Mouse (Mus musculus) MEL (cell line): ENCODE measurements around the gene Scap. TPM values are rescaled to one million over a fixed set of nuclear protein-coding genes. Genes with fewer than 3 reads are reported as not detected.
"Not testable (repeated sequence)": the region's sequence is repeated elsewhere in the genome, so short reads cannot be mapped to it uniquely, and the experiment has no call there.

Experiments
- DNase-seq: peaks from one replicate; pipeline ENCODE4 v3.0.0; 2011; ENCODE audit warnings: low read depth, low spot score
- H3K27ac ChIP-seq: 2 replicates; pipeline ENCODE4 v1.5.1; 2012; ENCODE audit warnings: low read depth, mild to moderate bottlenecking, control low read depth, low read length, moderate library complexity; ENCODE audit not compliant: control insufficient read depth
- H3K27me3 ChIP-seq, 2 experiments: fragments of 150-350 bp in 1 of 2; sonication (generic) in 1 of 2; 2 replicates each; pipeline ENCODE4 v1.6.1; 2012; ENCODE audit warnings: low read length in 2 of 2, mild to moderate bottlenecking in 2 of 2, improper control_type of control experiment in 1 of 2, moderate library complexity in 1 of 2; ENCODE audit not compliant: insufficient read depth in 2 of 2, control insufficient read depth in 1 of 2
- H3K36me3 ChIP-seq, 2 experiments: 2 replicates each; pipeline ENCODE4 v1.6.1; 2012 to 2014; ENCODE audit warnings: low read length in 2 of 2, improper control_type of control experiment in 1 of 2, inconsistent platforms in 1 of 2, mild to moderate bottlenecking in 1 of 2; ENCODE audit not compliant: insufficient read depth in 2 of 2, control insufficient read depth in 1 of 2
- H3K4me1 ChIP-seq, 2 experiments: fragments of 150-350 bp in 1 of 2; sonication (generic) in 1 of 2; 2 replicates each; pipeline ENCODE4 v1.6.1; 2012; ENCODE audit warnings: low read length in 2 of 2, improper control_type of control experiment in 1 of 2, mild to moderate bottlenecking in 1 of 2; ENCODE audit not compliant: insufficient read depth in 2 of 2, control insufficient read depth in 1 of 2
- H3K4me3 ChIP-seq, 2 experiments: fragments of 150-350 bp in 1 of 2; sonication (generic) in 1 of 2; 2 replicates each; pipeline ENCODE4 v1.5.1; 2012; ENCODE audit warnings: low read depth in 2 of 2, low read length in 2 of 2, mild to moderate bottlenecking in 2 of 2, moderate library complexity in 2 of 2, control low read depth in 1 of 2, improper control_type of control experiment in 1 of 2; ENCODE audit not compliant: control insufficient read depth in 1 of 2, insufficient read depth in 1 of 2
- H3K79me2 ChIP-seq: 2 replicates; pipeline ENCODE4 v1.6.1; 2012; ENCODE audit warnings: mild to moderate bottlenecking, low read length, moderate library complexity; ENCODE audit not compliant: control insufficient read depth, poor library complexity, insufficient read depth
- H3K9ac ChIP-seq: 2 replicates; pipeline ENCODE4 v1.6.1; 2012; ENCODE audit warnings: low read depth, mild to moderate bottlenecking, control low read depth, low read length, moderate library complexity; ENCODE audit not compliant: control insufficient read depth, poor library complexity, severe bottlenecking
- H3K9me3 ChIP-seq: fragments of 150-350 bp; sonication (generic); replicated peaks from 2 replicates; pipeline ENCODE4 v1.6.1; 2012; ENCODE audit warnings: mild to moderate bottlenecking, low read length, improper control_type of control experiment, moderate library complexity; ENCODE audit not compliant: insufficient read depth
- BHLHE40 ChIP-seq: IDR thresholded peaks from 2 replicates; pipeline ENCODE4 v1.6.1; 2012; ENCODE audit warnings: low read depth, mild to moderate bottlenecking, inconsistent platforms, low read length, improper control_type of control experiment, borderline replicate concordance
- CHD1 ChIP-seq: IDR thresholded peaks from 2 replicates; pipeline ENCODE4 v1.6.1; 2012; ENCODE audit warnings: low read depth, mild to moderate bottlenecking, inconsistent platforms, low read length, improper control_type of control experiment
- CTCF ChIP-seq, 3 experiments: IDR thresholded peaks in 2 of 3; conservative IDR thresholded peaks in 1 of 3; 2 replicates each; pipeline ENCODE4 v1.5.1; 2011 to 2012; ENCODE audit warnings: low read length in 3 of 3, low read depth in 2 of 3, mild to moderate bottlenecking in 2 of 3, improper control_type of control experiment in 1 of 3, inconsistent platforms in 1 of 3, mixed read lengths in 1 of 3, moderate library complexity in 1 of 3; ENCODE audit not compliant: control insufficient read depth in 1 of 3, insufficient read depth in 1 of 3, poor library complexity in 1 of 3, severe bottlenecking in 1 of 3
- E2F4 ChIP-seq: IDR thresholded peaks from 2 replicates; pipeline ENCODE4 v1.6.1; 2011; ENCODE audit warnings: low read depth, low read length, improper control_type of control experiment, borderline replicate concordance
- ETS1 ChIP-seq: IDR thresholded peaks from 2 replicates; pipeline ENCODE4 v1.6.1; 2012; ENCODE audit warnings: low read depth, mild to moderate bottlenecking, inconsistent platforms, low read length, improper control_type of control experiment, moderate library complexity
- GABPA ChIP-seq: IDR thresholded peaks from 2 replicates; pipeline ENCODE4 v1.6.1; 2012; ENCODE audit warnings: low read depth, mild to moderate bottlenecking, inconsistent platforms, low read length, improper control_type of control experiment, moderate library complexity
- GATA1 ChIP-seq: IDR thresholded peaks from 2 replicates; pipeline ENCODE4 v1.6.1; 2011; ENCODE audit warnings: low read depth, low read length, improper control_type of control experiment
- MAFK ChIP-seq: IDR thresholded peaks from 2 replicates; pipeline ENCODE4 v1.6.1; 2011; ENCODE audit warnings: low read depth, mild to moderate bottlenecking, low read length, improper control_type of control experiment, borderline replicate concordance
- MEF2A ChIP-seq: IDR thresholded peaks from 2 replicates; pipeline ENCODE4 v1.6.1; 2014; ENCODE audit warnings: low read depth, mild to moderate bottlenecking, inconsistent platforms, low read length, improper control_type of control experiment; ENCODE audit not compliant: poor library complexity, insufficient replicate concordance, severe bottlenecking; ENCODE audit errors: extremely low read depth
- MXI1 ChIP-seq: IDR thresholded peaks from 2 replicates; pipeline ENCODE4 v1.6.1; 2011; ENCODE audit warnings: mild to moderate bottlenecking, low read depth, low read length, improper control_type of control experiment
- MYC ChIP-seq: IDR thresholded peaks from 2 replicates; pipeline ENCODE4 v1.6.1; 2011; ENCODE audit warnings: low read depth, mild to moderate bottlenecking, low read length, improper control_type of control experiment, moderate library complexity
- POLR2AphosphoS2 ChIP-seq: IDR thresholded peaks from 2 replicates; pipeline ENCODE4 v1.6.1; 2011; ENCODE audit warnings: low read length, improper control_type of control experiment
- RAD21 ChIP-seq: IDR thresholded peaks from 2 replicates; pipeline ENCODE4 v1.6.1; 2011; ENCODE audit warnings: mild to moderate bottlenecking, low read depth, low read length, improper control_type of control experiment
- RCOR1 ChIP-seq: IDR thresholded peaks from 2 replicates; pipeline ENCODE4 v1.6.1; 2012; ENCODE audit warnings: low read depth, mild to moderate bottlenecking, inconsistent platforms, low read length, improper control_type of control experiment
- SIN3A ChIP-seq: IDR thresholded peaks from 2 replicates; pipeline ENCODE4 v1.6.1; 2012; ENCODE audit warnings: low read length, improper control_type of control experiment, inconsistent platforms
- SMC3 ChIP-seq: IDR thresholded peaks from 2 replicates; pipeline ENCODE4 v1.6.1; 2011; ENCODE audit warnings: low read depth, low read length, improper control_type of control experiment
- UBTF ChIP-seq: IDR thresholded peaks from 2 replicates; pipeline ENCODE4 v1.6.1; 2012; ENCODE audit warnings: low read depth, mild to moderate bottlenecking, inconsistent platforms, low read length, improper control_type of control experiment, moderate library complexity, borderline replicate concordance; ENCODE audit not compliant: insufficient read depth
- USF1 ChIP-seq: IDR thresholded peaks from 2 replicates; pipeline ENCODE4 v1.6.1; 2014; ENCODE audit warnings: low read depth, mild to moderate bottlenecking, inconsistent platforms, low read length, improper control_type of control experiment, moderate library complexity
- ZMIZ1 ChIP-seq: IDR thresholded peaks from 2 replicates; pipeline ENCODE4 v1.6.1; 2012; ENCODE audit warnings: low read depth, mild to moderate bottlenecking, inconsistent platforms, low read length, improper control_type of control experiment, moderate library complexity
- ZNF384 ChIP-seq: IDR thresholded peaks from 2 replicates; pipeline ENCODE4 v1.6.1; 2012; ENCODE audit warnings: low read depth, mild to moderate bottlenecking, inconsistent platforms, low read length, improper control_type of control experiment
- polyA plus RNA-seq, 2 experiments: library from polyadenylated mRNA; stranded (reverse) in 1 of 2; unstranded in 1 of 2; fragments of >175 nt in 1 of 2; fragments of >200 nt in 1 of 2; gene quantifications; 2 replicates each; pipeline versions ENCODE4 v1.2.1 to v1.2.4; 2012; ENCODE audit warnings: low replicate concordance in 2 of 2, low read depth in 1 of 2; ENCODE audit not compliant: insufficient read length in 2 of 2, insufficient read depth in 1 of 2, missing spikeins in 1 of 2
- total RNA-seq: library from RNA; depleted of rRNA; stranded (reverse); fragments of 300-350 nt; gene quantifications from 2 replicates; pipeline ENCODE4 v1.2.3, GENCODE M21; 2012

The Scap gene
- total and polyA plus RNA-seq, 3 experiments: 59.4 to 88.8 TPM; not detected in 1

- H3K79me2 ChIP-seq: peaks cover 34% of the 10 kb centered on the region
- H3K9ac ChIP-seq, H3K4me3 ChIP-seq, H3K4me1 ChIP-seq: not testable (repeated sequence)
- peak; percentile 52 for DNase-seq
- TF ChIP-seq CTCF (IDR thresholded peaks at IDR 0.05 in 2 of 3, conservative IDR thresholded peaks at IDR 0.05 in 1 of 3; ENCODE audit: control insufficient read depth in 1 of 3, insufficient read depth in 1 of 3, low read depth in 2 of 3, low read length in 3 of 3, poor library complexity in 1 of 3, severe bottlenecking in 1 of 3) (peak; percentile 15 to 53 (median 33); a peak in 5 of 6 replicates), SMC3 (peak; percentile 40; the same call in 1 of the 2 replicates), RAD21 (peak; percentile 13), MYC (0 out of 2 replicates have a peak, but pooled peaks have one; percentile 50)
- TF ChIP-seq, all 39 proteins: peak for 4; not testable (repeated sequence) for 35
- not testable (repeated sequence) for H3K27me3 ChIP-seq, H3K9me3 ChIP-seq, H3K36me3 ChIP-seq, H3K27ac ChIP-seq
Observed at GRCm38 (mm10) chr9:110403240-110403639, 70.2 kb downstream of the Scap start.

GRCm38 (mm10) chr9:110407311-110408098 is 74.4 kb downstream of the Scap start:
- TF ChIP-seq E2F4 (no peak), CHD1 (peak; percentile 39; the same call in 1 of the 2 replicates)
- peak; percentile 61 for DNase-seq
- H3K4me1 ChIP-seq: peaks cover 4 to 7% of the 10 kb centered on the region in 2 experiments; a peak in 3 of 4 replicates

GRCm38 (mm10) chr9:110408099-110408773 is 75.1 kb downstream of the Scap start, which contains the start of gene Ptpn23:
TSS of gene Ptpn23 (minus strand) at chr9:110408213.
- H3K27ac ChIP-seq: peak within 1 kb of the TSS; percentile 59
- H3K4me3 ChIP-seq: peak within 1 kb of the TSS; percentile 88 to 97
- peaks cover 0 to 10% of the 10 kb centered on the region in 2 experiments; a peak in 2 of 4 replicates for H3K36me3 ChIP-seq
- peak; percentile 98 for DNase-seq
- no peaks in the 10 kb centered on the region for H3K27me3 ChIP-seq
- peaks cover 4 to 7% of the 10 kb centered on the region in 2 experiments; a peak in 3 of 4 replicates for H3K4me1 ChIP-seq
- peaks cover 25% of the 10 kb centered on the region for H3K79me2 ChIP-seq
- H3K9me3 ChIP-seq: no peaks in the 10 kb centered on the region
- peak within 1 kb of the TSS; percentile 87 for H3K9ac ChIP-seq
- TF ChIP-seq ETS1 (peak; percentile 61; the same call in 1 of the 2 replicates), MAFK (no peak), GATA1 (no peak), USF1 (peak; percentile 90), UBTF (0 out of 2 replicates have a peak, but pooled peaks have one; percentile 43), ZNF384 (no peak), RAD21 (no peak), CTCF (IDR thresholded peaks at IDR 0.05 in 2 of 3, conservative IDR thresholded peaks at IDR 0.05 in 1 of 3; ENCODE audit: control insufficient read depth in 1 of 3, insufficient read depth in 1 of 3, low read depth in 2 of 3, low read length in 3 of 3, poor library complexity in 1 of 3, severe bottlenecking in 1 of 3) (0 out of 6 replicates have a peak, but pooled peaks of 1 of the 3 experiments have one; percentile 3), MEF2A (no peak), MYC (peak; percentile 45; the same call in 1 of the 2 replicates), POLR2AphosphoS2 (peak; percentile 93), GABPA (no peak), BHLHE40 (no peak), MXI1 (peak; percentile 87), RCOR1 (no peak), ZMIZ1 (peak; percentile 64; the same call in 1 of the 2 replicates), SIN3A (peak; percentile 98)

More at GRCm38 (mm10) chr9:110407311-110408098, 74.4 kb downstream of the Scap start:
- H3K9me3 ChIP-seq: no peaks in the 10 kb centered on the region
- H3K27me3 ChIP-seq: no peaks in the 10 kb centered on the region
- peaks cover 0 to 10% of the 10 kb centered on the region in 2 experiments; a peak in 2 of 4 replicates for H3K36me3 ChIP-seq
- H3K9ac ChIP-seq: peak overlapping the region; percentile 87
- H3K4me3 ChIP-seq: peak overlapping the region; percentile 88 to 97
- peak overlapping the region; percentile 38; the same call in 1 of the 2 replicates for H3K27ac ChIP-seq
- H3K79me2 ChIP-seq: peaks cover 25% of the 10 kb centered on the region
